10 mouse cellular contexts compared by ENCODE assay signal in genomic region chr15:31753578-31754281, GRCm38 (mm10).
DNase-seq lines count a peak whose midpoint lies in the region; ATAC-seq and TF ChIP-seq lines count a peak whose summit lies in the region.
"Had no signal": no experiment of that assay in that cellular context is flagged by ENCODE, and none has a peak within 500 bp of the region (broad histone marks: within the 10 kb centered on the region; RNA-seq: fewer than 3 reads in every experiment).

No protein-coding gene starts in this region.

- H3K36me3 ChIP-seq in megakaryocyte, embryonic 14.5 days (replicated peaks; ENCODE audit: low read length), result no peaks in the 10 kb centered on the region
- H3K36me3 ChIP-seq in hindbrain, postnatal 0 days (ENCODE audit: insufficient read depth, low read length), result no peaks in the 10 kb centered on the region
- H3K36me3 ChIP-seq: heart, embryonic 10.5 days; liver, embryonic 12.5 days had no signal

- 0 out of 2 replicates have a peak overlapping the region, but pooled peaks have one; percentile 20 for H3K27ac ChIP-seq in hindbrain, postnatal 0 days
- H3K27ac ChIP-seq: heart, embryonic 10.5 days; liver, embryonic 12.5 days had no signal

- peak overlapping the region; percentile 18 for H3K4me3 ChIP-seq in megakaryocyte, embryonic 14.5 days (replicated peaks)
- no peak overlapping the region for H3K4me3 ChIP-seq in hindbrain, postnatal 0 days (ENCODE audit: low read length)
- H3K4me3 ChIP-seq: heart, embryonic 10.5 days; liver, embryonic 12.5 days had no signal

- no peak for TF ChIP-seq CTCF in hindbrain, postnatal 0 days (IDR thresholded peaks at IDR 0.05; ENCODE audit: low read depth)

- 18% methylated on average over 14 of the region's 14 CpGs for WGBS in hindbrain, postnatal 0 days

- no peak overlapping the region for H3K4me2 ChIP-seq in hindbrain, postnatal 0 days (ENCODE audit: low read depth, low read length)
- H3K4me2 ChIP-seq: liver, embryonic 12.5 days had no signal

- peak; percentile 16 for DNase-seq in embryo, embryonic 11 days
- peak; percentile 81 for DNase-seq in hindbrain, postnatal 0 days (ENCODE audit: low spot score)
- DNase-seq in spleen, postnatal 10 days (ENCODE audit: low spot score in 2 of 2), result no peak
- no peak for DNase-seq in layer of hippocampus, postnatal 14 days (ENCODE audit: low spot score in 2 of 2)
- DNase-seq: thymus, postnatal 4 days had no signal

- ATAC-seq in megakaryocyte, adult 5-6 weeks (ENCODE audit: poor library complexity, severe bottlenecking), result no peak
- peak; percentile 71 for ATAC-seq in hindbrain, postnatal 0 days
- ATAC-seq in granulocyte monocyte progenitor cell, adult 5-6 weeks (replicated peaks; ENCODE audit: poor library complexity, severe bottlenecking), result no peak
- ATAC-seq: liver, embryonic 12.5 days had no signal

- H3K9ac ChIP-seq in hindbrain, postnatal 0 days (replicated peaks; ENCODE audit: low read length), result no peak overlapping the region
- H3K9ac ChIP-seq: liver, embryonic 12.5 days had no signal

- no peaks in the 10 kb centered on the region for H3K9me3 ChIP-seq in megakaryocyte, embryonic 14.5 days
- H3K9me3 ChIP-seq in hindbrain, postnatal 0 days (ENCODE audit: low read length), result no peaks in the 10 kb centered on the region
- H3K9me3 ChIP-seq: heart, embryonic 10.5 days; liver, embryonic 12.5 days had no signal

- no peaks in the 10 kb centered on the region for H3K27me3 ChIP-seq in megakaryocyte, embryonic 14.5 days (replicated peaks)
- no peaks in the 10 kb centered on the region for H3K27me3 ChIP-seq in hindbrain, postnatal 0 days (ENCODE audit: insufficient read depth, low read length)
- H3K27me3 ChIP-seq: liver, embryonic 12.5 days had no signal

- H3K4me1 ChIP-seq in megakaryocyte, embryonic 14.5 days, result no peaks in the 10 kb centered on the region
- H3K4me1 ChIP-seq in hindbrain, postnatal 0 days (ENCODE audit: insufficient read depth, low read length), result no peaks in the 10 kb centered on the region
- H3K4me1 ChIP-seq: heart, embryonic 10.5 days; liver, embryonic 12.5 days had no signal

Comparison
In these comparisons a context has a peak if more than half of its experiments do, and no peak if none do; other contexts are left out.
1. DNase-seq: peak in embryo, embryonic 11 days (single experiment) and hindbrain, postnatal 0 days (single experiment); none in spleen, postnatal 10 days (0 of 2) and layer of hippocampus, postnatal 14 days (0 of 2).